Mouse (Mus musculus) MEL (cell line): Measurements from ENCODE around the gene Helt. TPM values are rescaled to one million over a fixed set of nuclear protein-coding genes. Genes with fewer than 3 reads are reported as not detected.

Experiments used
- DNase-seq: peaks from one replicate; pipeline ENCODE4 v3.0.0; 2011; ENCODE audit warnings: low read depth, low spot score
- H3K27ac ChIP-seq: 2 replicates; pipeline ENCODE4 v1.5.1; 2012; ENCODE audit warnings: low read depth, mild to moderate bottlenecking, control low read depth, low read length, moderate library complexity; ENCODE audit not compliant: control insufficient read depth
- H3K27me3 ChIP-seq, 2 experiments: fragments of 150-350 bp in 1 of 2; sonication (generic) in 1 of 2; 2 replicates each; pipeline ENCODE4 v1.6.1; 2012; ENCODE audit warnings: low read length in 2 of 2, mild to moderate bottlenecking in 2 of 2, improper control_type of control experiment in 1 of 2, moderate library complexity in 1 of 2; ENCODE audit not compliant: insufficient read depth in 2 of 2, control insufficient read depth in 1 of 2
- H3K36me3 ChIP-seq, 2 experiments: 2 replicates each; pipeline ENCODE4 v1.6.1; 2012 to 2014; ENCODE audit warnings: low read length in 2 of 2, improper control_type of control experiment in 1 of 2, inconsistent platforms in 1 of 2, mild to moderate bottlenecking in 1 of 2; ENCODE audit not compliant: insufficient read depth in 2 of 2, control insufficient read depth in 1 of 2
- H3K4me1 ChIP-seq, 2 experiments: fragments of 150-350 bp in 1 of 2; sonication (generic) in 1 of 2; 2 replicates each; pipeline ENCODE4 v1.6.1; 2012; ENCODE audit warnings: low read length in 2 of 2, improper control_type of control experiment in 1 of 2, mild to moderate bottlenecking in 1 of 2; ENCODE audit not compliant: insufficient read depth in 2 of 2, control insufficient read depth in 1 of 2
- H3K4me3 ChIP-seq, 2 experiments: fragments of 150-350 bp in 1 of 2; sonication (generic) in 1 of 2; 2 replicates each; pipeline ENCODE4 v1.5.1; 2012; ENCODE audit warnings: low read depth in 2 of 2, low read length in 2 of 2, mild to moderate bottlenecking in 2 of 2, moderate library complexity in 2 of 2, control low read depth in 1 of 2, improper control_type of control experiment in 1 of 2; ENCODE audit not compliant: control insufficient read depth in 1 of 2, insufficient read depth in 1 of 2
- H3K79me2 ChIP-seq: 2 replicates; pipeline ENCODE4 v1.6.1; 2012; ENCODE audit warnings: mild to moderate bottlenecking, low read length, moderate library complexity; ENCODE audit not compliant: control insufficient read depth, poor library complexity, insufficient read depth
- H3K9ac ChIP-seq: 2 replicates; pipeline ENCODE4 v1.6.1; 2012; ENCODE audit warnings: low read depth, mild to moderate bottlenecking, control low read depth, low read length, moderate library complexity; ENCODE audit not compliant: control insufficient read depth, poor library complexity, severe bottlenecking
- H3K9me3 ChIP-seq: fragments of 150-350 bp; sonication (generic); replicated peaks from 2 replicates; pipeline ENCODE4 v1.6.1; 2012; ENCODE audit warnings: mild to moderate bottlenecking, low read length, improper control_type of control experiment, moderate library complexity; ENCODE audit not compliant: insufficient read depth
- BHLHE40 ChIP-seq: IDR thresholded peaks from 2 replicates; pipeline ENCODE4 v1.6.1; 2012; ENCODE audit warnings: low read depth, mild to moderate bottlenecking, inconsistent platforms, low read length, improper control_type of control experiment, borderline replicate concordance
- CHD1 ChIP-seq: IDR thresholded peaks from 2 replicates; pipeline ENCODE4 v1.6.1; 2012; ENCODE audit warnings: low read depth, mild to moderate bottlenecking, inconsistent platforms, low read length, improper control_type of control experiment
- CTCF ChIP-seq, 3 experiments: IDR thresholded peaks in 2 of 3; conservative IDR thresholded peaks in 1 of 3; 2 replicates each; pipeline ENCODE4 v1.5.1; 2011 to 2012; ENCODE audit warnings: low read length in 3 of 3, low read depth in 2 of 3, mild to moderate bottlenecking in 2 of 3, improper control_type of control experiment in 1 of 3, inconsistent platforms in 1 of 3, mixed read lengths in 1 of 3, moderate library complexity in 1 of 3; ENCODE audit not compliant: control insufficient read depth in 1 of 3, insufficient read depth in 1 of 3, poor library complexity in 1 of 3, severe bottlenecking in 1 of 3
- E2F4 ChIP-seq: IDR thresholded peaks from 2 replicates; pipeline ENCODE4 v1.6.1; 2011; ENCODE audit warnings: low read depth, low read length, improper control_type of control experiment, borderline replicate concordance
- ELF1 ChIP-seq: IDR thresholded peaks from 2 replicates; pipeline ENCODE4 v1.6.1; 2014; ENCODE audit warnings: low read depth, mild to moderate bottlenecking, inconsistent platforms, low read length, improper control_type of control experiment, moderate library complexity
- EP300 ChIP-seq, 2 experiments: IDR thresholded peaks; 2 replicates each; pipeline ENCODE4 v1.6.1; 2011; ENCODE audit warnings: improper control_type of control experiment in 2 of 2, low read length in 2 of 2, low read depth in 1 of 2, mild to moderate bottlenecking in 1 of 2
- GATA1 ChIP-seq: IDR thresholded peaks from 2 replicates; pipeline ENCODE4 v1.6.1; 2011; ENCODE audit warnings: low read depth, low read length, improper control_type of control experiment
- KAT2A ChIP-seq: conservative IDR thresholded peaks from 2 replicates; pipeline ENCODE4 v1.6.1; 2012; ENCODE audit warnings: low read depth, low read length, improper control_type of control experiment, inconsistent platforms
- MYC ChIP-seq: IDR thresholded peaks from 2 replicates; pipeline ENCODE4 v1.6.1; 2011; ENCODE audit warnings: low read depth, mild to moderate bottlenecking, low read length, improper control_type of control experiment, moderate library complexity
- NELFE ChIP-seq: IDR thresholded peaks from 2 replicates; pipeline ENCODE4 v1.6.1; 2011; ENCODE audit warnings: low read depth, low read length, improper control_type of control experiment
- RAD21 ChIP-seq: IDR thresholded peaks from 2 replicates; pipeline ENCODE4 v1.6.1; 2011; ENCODE audit warnings: mild to moderate bottlenecking, low read depth, low read length, improper control_type of control experiment
- SIN3A ChIP-seq: IDR thresholded peaks from 2 replicates; pipeline ENCODE4 v1.6.1; 2012; ENCODE audit warnings: low read length, improper control_type of control experiment, inconsistent platforms
- TAL1 ChIP-seq: IDR thresholded peaks from 2 replicates; pipeline ENCODE4 v1.6.1; 2012; ENCODE audit warnings: mild to moderate bottlenecking, inconsistent platforms, low read length, moderate library complexity, mixed read lengths
- TCF12 ChIP-seq: IDR thresholded peaks from 2 replicates; pipeline ENCODE4 v1.6.1; 2014; ENCODE audit warnings: low read depth, mild to moderate bottlenecking, inconsistent platforms, low read length, improper control_type of control experiment, moderate library complexity
- USF1 ChIP-seq: IDR thresholded peaks from 2 replicates; pipeline ENCODE4 v1.6.1; 2014; ENCODE audit warnings: low read depth, mild to moderate bottlenecking, inconsistent platforms, low read length, improper control_type of control experiment, moderate library complexity
- ZC3H11A ChIP-seq: IDR thresholded peaks from 2 replicates; pipeline ENCODE4 v1.6.1; 2012; ENCODE audit warnings: low read depth, mild to moderate bottlenecking, inconsistent platforms, low read length, improper control_type of control experiment
- ZMIZ1 ChIP-seq: IDR thresholded peaks from 2 replicates; pipeline ENCODE4 v1.6.1; 2012; ENCODE audit warnings: low read depth, mild to moderate bottlenecking, inconsistent platforms, low read length, improper control_type of control experiment, moderate library complexity
- ZNF384 ChIP-seq: IDR thresholded peaks from 2 replicates; pipeline ENCODE4 v1.6.1; 2012; ENCODE audit warnings: low read depth, mild to moderate bottlenecking, inconsistent platforms, low read length, improper control_type of control experiment
- polyA plus RNA-seq, 2 experiments: library from polyadenylated mRNA; stranded (reverse) in 1 of 2; unstranded in 1 of 2; fragments of >175 nt in 1 of 2; fragments of >200 nt in 1 of 2; gene quantifications; 2 replicates each; pipeline versions ENCODE4 v1.2.1 to v1.2.4; 2012; ENCODE audit warnings: low replicate concordance in 2 of 2, low read depth in 1 of 2; ENCODE audit not compliant: insufficient read length in 2 of 2, insufficient read depth in 1 of 2, missing spikeins in 1 of 2
- total RNA-seq: library from RNA; depleted of rRNA; stranded (reverse); fragments of 300-350 nt; gene quantifications from 2 replicates; pipeline ENCODE4 v1.2.3, GENCODE M21; 2012

The Helt gene
- total and polyA plus RNA-seq, 3 experiments: not detected

GRCm38 (mm10) chr8:46329396-46329795 is 34.9 kb upstream of the Helt start:
- Histone ChIP-seq H3K27ac (no peak overlapping the region), H3K4me3 (no peak overlapping the region), H3K27me3 (no peaks in the 10 kb centered on the region), H3K9ac (no peak overlapping the region), H3K9me3 (no peaks in the 10 kb centered on the region), H3K79me2 (no peaks in the 10 kb centered on the region), H3K4me1 (peaks cover 0 to 9% of the 10 kb centered on the region in 2 experiments; a peak in 1 of 4 replicates), H3K36me3 (no peaks in the 10 kb centered on the region)
- no peak for DNase-seq
- TF ChIP-seq CTCF (IDR thresholded peaks at IDR 0.05 in 2 of 3, conservative IDR thresholded peaks at IDR 0.05 in 1 of 3; ENCODE audit: control insufficient read depth in 1 of 3, insufficient read depth in 1 of 3, low read depth in 2 of 3, low read length in 3 of 3, poor library complexity in 1 of 3, severe bottlenecking in 1 of 3): 0 out of 6 replicates have a peak, but pooled peaks of 1 of the 3 experiments have one; percentile 3
- TF ChIP-seq TAL1: no peak

GRCm38 (mm10) chr8:46327284-46327683 is 32.8 kb upstream of the Helt start:
- H3K27ac ChIP-seq: no peak overlapping the region
- TF ChIP-seq KAT2A: no peak
- no peak for TF ChIP-seq ELF1
- no peak for TF ChIP-seq NELFE
- no peak for TF ChIP-seq BHLHE40
- TF ChIP-seq ZNF384: no peak
- no peak for TF ChIP-seq GATA1
- TF ChIP-seq CTCF (IDR thresholded peaks at IDR 0.05 in 2 of 3, conservative IDR thresholded peaks at IDR 0.05 in 1 of 3; ENCODE audit: control insufficient read depth in 1 of 3, insufficient read depth in 1 of 3, low read depth in 2 of 3, low read length in 3 of 3, poor library complexity in 1 of 3, severe bottlenecking in 1 of 3): no peak
- no peak for TF ChIP-seq ZC3H11A
- no peak for TF ChIP-seq MYC
- no peak for TF ChIP-seq CHD1
- TF ChIP-seq RAD21: no peak
- TF ChIP-seq TCF12: no peak
- no peak for TF ChIP-seq USF1
- no peak for TF ChIP-seq ZMIZ1
- no peak for TF ChIP-seq SIN3A
- TF ChIP-seq E2F4: no peak
- no peak for TF ChIP-seq EP300 (IDR thresholded peaks at IDR 0.05; ENCODE audit: low read depth in 1 of 2, low read length in 2 of 2)
- H3K4me3 ChIP-seq: no peak overlapping the region
- no peaks in the 10 kb centered on the region for H3K9me3 ChIP-seq
- H3K36me3 ChIP-seq: no peaks in the 10 kb centered on the region
- H3K9ac ChIP-seq: no peak overlapping the region
- peaks cover 0 to 5% of the 10 kb centered on the region in 2 experiments; a peak in 1 of 4 replicates for H3K4me1 ChIP-seq
- no peaks in the 10 kb centered on the region for H3K79me2 ChIP-seq
- H3K27me3 ChIP-seq: no peaks in the 10 kb centered on the region
- no peak for DNase-seq
